Mouse (Mus musculus): Measurements from ENCODE around the gene Dst. TPM values are rescaled to one million over a fixed set of nuclear protein-coding genes. Genes with fewer than 3 reads are reported as not detected.
A peak's percentile ranks its signal among the peaks of the same experiment; 100 is the strongest.
"Not testable (repeated sequence)": the region's sequence is repeated elsewhere in the genome, so short reads cannot be mapped to it uniquely, and the experiment has no call there.

Gene Dst
- total and polyA plus RNA-seq, 3 experiments = 66.7 to 404 (median 334) TPM

DNA sequence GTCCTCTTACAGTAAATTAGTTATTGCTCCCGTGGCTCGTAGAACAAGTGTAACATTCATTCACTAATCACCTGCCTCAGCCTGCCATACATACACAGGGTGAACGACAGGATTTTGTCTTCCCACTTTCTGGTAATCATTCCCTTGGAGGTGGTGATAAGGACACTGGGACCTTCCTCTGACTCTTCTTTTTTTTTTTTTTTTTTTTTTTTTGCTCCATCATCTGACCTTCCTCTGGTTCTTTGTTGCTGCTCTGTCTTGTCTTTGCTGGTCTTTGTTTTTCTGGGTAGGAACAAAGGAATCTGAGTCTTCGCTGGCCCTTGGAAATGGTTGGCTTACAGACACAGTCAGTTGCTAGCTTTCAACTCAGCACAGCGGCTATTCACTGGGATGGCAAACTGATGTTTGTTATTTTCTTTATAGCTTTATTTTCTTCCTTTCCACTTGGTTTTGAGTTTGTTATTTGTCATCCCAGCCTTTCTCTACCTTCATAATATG lies 157.6 kb downstream of the Dst start:
- TF ChIP-seq CTCF (IDR thresholded peaks at IDR 0.05) (no peak), POLR2A (IDR thresholded peaks at IDR 0.05; ENCODE audit: insufficient read depth, low read depth, low read length) (no peak), EP300 (IDR thresholded peaks at IDR 0.05; ENCODE audit: insufficient read depth, low read depth, low read length) (no peak)
- Histone ChIP-seq H3K4me1 (ENCODE audit: control insufficient read depth, insufficient read depth, low read length) (peaks cover 10% of the 10 kb centered on the region), H3K9ac (ENCODE audit: low read depth, low read length) (no peak overlapping the region), H3K27ac (no peak overlapping the region), H3K79me2 (replicated peaks; ENCODE audit: control insufficient read depth, insufficient read depth, low read length) (peaks cover 10% of the 10 kb centered on the region), H3K27me3 (ENCODE audit: control insufficient read depth, insufficient read depth, low read length) (no peaks in the 10 kb centered on the region), H3K4me3 (no peak overlapping the region), H3K36me3 (ENCODE audit: control insufficient read depth, insufficient read depth, low read length) (peaks cover 2% of the 10 kb centered on the region; the same call in 1 of the 2 replicates)
- intact Hi-C loops (cut with DNase I) = no loop called here
- 58% methylated on average over 5 of the region's 5 CpGs for WGBS
- peak in 1 of 2 experiments; percentile 8 for DNase-seq

DNA sequence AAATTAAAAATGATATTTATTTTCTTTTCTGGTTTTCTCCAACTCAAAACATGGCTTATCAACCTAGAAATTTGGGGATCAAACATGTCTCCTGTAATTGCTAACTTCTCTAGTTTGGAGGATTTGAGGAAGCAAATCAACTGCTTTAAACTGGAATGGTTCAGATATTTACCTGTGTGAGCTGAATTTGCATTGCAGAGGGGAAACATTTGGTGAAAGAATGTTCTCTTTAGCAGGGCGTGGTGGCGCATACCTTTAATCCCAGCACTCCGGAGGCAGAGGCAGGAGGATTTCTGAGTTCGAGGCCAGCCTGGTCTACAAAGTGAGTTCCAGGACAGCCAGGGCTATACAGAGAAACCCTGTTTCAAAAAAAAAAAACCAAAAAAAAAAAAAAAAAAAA lies 158.4 kb downstream of the Dst start:
- peaks cover 13% of the 10 kb centered on the region for H3K4me1 ChIP-seq (ENCODE audit: control insufficient read depth, insufficient read depth, low read length)
- H3K79me2 ChIP-seq (replicated peaks; ENCODE audit: control insufficient read depth, insufficient read depth, low read length) = peaks cover 10% of the 10 kb centered on the region
- H3K9ac ChIP-seq (ENCODE audit: low read depth, low read length); H3K27me3 ChIP-seq (ENCODE audit: control insufficient read depth, insufficient read depth, low read length); H3K27ac ChIP-seq; H3K4me3 ChIP-seq; intact Hi-C loops (cut with DNase I); H3K36me3 ChIP-seq (ENCODE audit: control insufficient read depth, insufficient read depth, low read length): not testable (repeated sequence)
- peak in 1 of 2 experiments; percentile 13 for DNase-seq
- WGBS = 93% methylated on average over 4 of the region's 4 CpGs

DNA sequence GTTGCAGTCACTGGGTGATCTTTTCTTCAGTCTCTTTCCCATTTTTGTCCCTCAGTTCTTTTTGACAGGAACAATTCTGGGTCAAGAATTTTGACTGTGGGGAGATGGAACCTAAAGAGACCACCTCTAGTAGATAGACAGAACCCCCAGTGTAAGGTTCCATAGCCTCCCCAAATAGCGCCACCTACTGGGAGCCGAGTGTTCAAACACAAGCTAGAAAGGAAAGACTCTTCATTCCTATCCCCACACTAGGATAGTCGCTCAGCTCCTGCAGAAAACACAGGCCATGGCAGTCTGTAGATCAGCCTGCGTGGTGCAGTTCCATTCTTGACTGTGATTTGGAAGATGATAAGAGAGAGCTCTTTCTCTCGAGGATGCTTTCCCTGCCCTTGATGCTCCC lies 160.3 kb downstream of the Dst start:
- H3K36me3 ChIP-seq (ENCODE audit: control insufficient read depth, insufficient read depth, low read length) = peaks cover 5% of the 10 kb centered on the region
- peaks cover 18% of the 10 kb centered on the region for H3K4me1 ChIP-seq (ENCODE audit: control insufficient read depth, insufficient read depth, low read length)
- WGBS = 56% methylated on average over 5 of the region's 5 CpGs
- intact Hi-C loops (cut with DNase I) = no loop called here
- no peak overlapping the region for H3K27ac ChIP-seq
- no peak overlapping the region for H3K4me3 ChIP-seq
- no peaks in the 10 kb centered on the region for H3K27me3 ChIP-seq (ENCODE audit: control insufficient read depth, insufficient read depth, low read length)
- no peak overlapping the region for H3K9ac ChIP-seq (ENCODE audit: low read depth, low read length)
- TF ChIP-seq CTCF (IDR thresholded peaks at IDR 0.05) (peak; percentile 66), POLR2A (IDR thresholded peaks at IDR 0.05; ENCODE audit: insufficient read depth, low read depth, low read length) (no peak), EP300 (IDR thresholded peaks at IDR 0.05; ENCODE audit: insufficient read depth, low read depth, low read length) (no peak)
- DNase-seq = peak in 1 of 2 experiments; percentile 39
- peaks cover 11% of the 10 kb centered on the region for H3K79me2 ChIP-seq (replicated peaks; ENCODE audit: control insufficient read depth, insufficient read depth, low read length)

DNA sequence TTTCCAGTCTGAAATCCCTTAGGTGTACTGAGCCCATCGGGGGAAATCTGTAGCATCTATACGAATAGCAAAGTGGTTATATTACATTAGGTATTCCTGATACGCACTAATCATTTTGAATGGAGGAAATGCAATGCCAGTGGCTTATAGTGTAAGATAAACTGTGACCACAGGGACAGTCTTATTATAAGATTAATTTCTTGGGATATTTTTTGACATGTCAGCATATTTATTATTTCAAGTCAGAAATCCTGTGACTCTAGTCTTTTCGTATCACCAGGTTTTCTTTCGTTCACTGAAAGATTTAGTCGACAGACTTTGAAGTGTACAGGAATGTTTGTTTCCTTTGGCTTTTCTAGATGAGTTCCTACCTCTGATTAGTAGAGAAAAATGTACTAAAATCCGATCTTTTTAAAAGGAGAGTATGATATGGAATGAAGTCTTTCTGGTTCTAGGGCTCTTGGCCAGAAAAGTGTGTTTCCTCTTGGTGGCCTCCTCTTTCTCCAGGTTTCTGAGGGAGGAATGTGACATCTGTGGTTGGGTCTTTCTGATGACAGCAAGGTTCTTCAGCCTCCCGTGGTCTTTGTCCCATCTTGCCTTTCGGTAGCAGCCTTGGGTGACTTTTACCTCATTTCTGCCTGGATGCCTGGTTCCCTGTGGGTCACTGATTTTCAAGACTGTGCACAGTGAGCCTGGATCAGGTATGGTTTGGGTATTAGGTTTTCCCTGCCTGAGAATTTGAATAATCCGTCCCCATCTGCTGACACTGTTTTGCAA lies 161.7 kb downstream of the Dst start:
- TF ChIP-seq CTCF (IDR thresholded peaks at IDR 0.05) (no peak), POLR2A (IDR thresholded peaks at IDR 0.05; ENCODE audit: insufficient read depth, low read depth, low read length) (no peak), EP300 (IDR thresholded peaks at IDR 0.05; ENCODE audit: insufficient read depth, low read depth, low read length) (no peak)
- Histone ChIP-seq H3K27me3 (ENCODE audit: control insufficient read depth, insufficient read depth, low read length) (no peaks in the 10 kb centered on the region), H3K27ac (no peak overlapping the region), H3K4me3 (no peak overlapping the region), H3K79me2 (replicated peaks; ENCODE audit: control insufficient read depth, insufficient read depth, low read length) (peaks cover 12% of the 10 kb centered on the region), H3K9ac (ENCODE audit: low read depth, low read length) (no peak overlapping the region), H3K4me1 (ENCODE audit: control insufficient read depth, insufficient read depth, low read length) (peaks cover 22% of the 10 kb centered on the region), H3K36me3 (ENCODE audit: control insufficient read depth, insufficient read depth, low read length) (peaks cover 5% of the 10 kb centered on the region)
- WGBS = 79% methylated on average over 10 of the region's 10 CpGs
- intact Hi-C loops (cut with DNase I) = no loop called here
- no peak for DNase-seq

DNA sequence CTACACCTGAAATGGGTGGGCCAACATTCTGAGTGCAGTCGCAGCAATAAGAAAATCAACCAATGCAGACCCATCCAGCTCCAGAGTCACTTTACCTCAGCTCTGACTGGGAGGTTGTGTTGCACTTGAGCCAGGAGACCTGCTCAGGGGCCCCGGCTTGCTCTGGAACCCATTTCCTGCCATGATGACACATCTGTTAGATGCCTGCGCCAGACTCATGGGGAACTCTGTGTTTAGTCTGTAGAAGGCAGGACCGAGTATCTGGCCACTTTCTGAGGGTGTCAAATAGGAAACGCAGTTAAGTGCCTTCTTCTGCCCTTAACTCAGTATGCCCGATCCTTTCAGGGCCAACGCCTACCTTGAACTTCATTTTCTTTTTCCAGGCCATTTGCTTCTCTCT lies 162.4 kb downstream of the Dst start:
- Histone ChIP-seq H3K27ac (no peak overlapping the region), H3K4me3 (no peak overlapping the region), H3K4me1 (ENCODE audit: control insufficient read depth, insufficient read depth, low read length) (peaks cover 20% of the 10 kb centered on the region), H3K27me3 (ENCODE audit: control insufficient read depth, insufficient read depth, low read length) (no peaks in the 10 kb centered on the region), H3K36me3 (ENCODE audit: control insufficient read depth, insufficient read depth, low read length) (peaks cover 5% of the 10 kb centered on the region), H3K79me2 (replicated peaks; ENCODE audit: control insufficient read depth, insufficient read depth, low read length) (peaks cover 12% of the 10 kb centered on the region), H3K9ac (ENCODE audit: low read depth, low read length) (no peak overlapping the region)
- WGBS = 50% methylated on average over 7 of the region's 7 CpGs
- intact Hi-C loops (cut with DNase I) = no loop called here
- no peak for TF ChIP-seq EP300 (IDR thresholded peaks at IDR 0.05; ENCODE audit: insufficient read depth, low read depth, low read length)
- no peak for TF ChIP-seq CTCF (IDR thresholded peaks at IDR 0.05)
- no peak for TF ChIP-seq POLR2A (IDR thresholded peaks at IDR 0.05; ENCODE audit: insufficient read depth, low read depth, low read length)
- DNase-seq = peak in 1 of 2 experiments; percentile 14

DNA sequence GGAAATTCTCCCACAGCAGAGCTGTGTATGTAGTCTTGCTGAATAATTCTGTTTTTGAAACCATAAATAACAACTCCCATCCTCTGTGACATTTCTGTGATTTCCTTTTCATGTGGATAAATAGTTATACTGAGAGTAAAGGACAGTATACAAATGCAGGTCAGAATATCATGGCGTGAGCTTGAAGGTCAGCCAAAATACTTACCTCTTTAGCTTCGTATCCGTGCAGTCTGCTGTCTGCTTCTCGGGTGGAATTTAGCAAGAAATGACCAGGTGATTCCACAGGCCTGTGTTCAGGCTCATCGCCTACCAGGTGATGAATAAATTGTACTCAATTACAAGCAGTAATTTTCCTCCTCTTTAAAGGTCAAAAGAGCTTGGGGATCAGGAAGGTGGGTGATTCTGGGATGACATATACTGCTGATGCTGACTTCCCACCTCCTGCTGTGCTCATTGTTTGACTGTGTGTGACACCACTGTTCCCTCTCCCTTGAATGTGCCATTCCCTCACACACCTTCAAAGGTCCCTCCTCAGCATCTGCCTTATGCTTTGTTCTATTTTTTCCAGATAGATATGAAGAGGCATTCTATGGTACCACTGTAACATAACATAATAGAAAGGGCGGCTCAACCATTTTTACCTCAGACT lies 163.1 kb downstream of the Dst start:
- Histone ChIP-seq H3K4me1 (ENCODE audit: control insufficient read depth, insufficient read depth, low read length) (peaks cover 20% of the 10 kb centered on the region), H3K36me3 (ENCODE audit: control insufficient read depth, insufficient read depth, low read length) (peaks cover 5% of the 10 kb centered on the region), H3K27me3 (ENCODE audit: control insufficient read depth, insufficient read depth, low read length) (no peaks in the 10 kb centered on the region), H3K9ac (ENCODE audit: low read depth, low read length) (no peak overlapping the region), H3K79me2 (replicated peaks; ENCODE audit: control insufficient read depth, insufficient read depth, low read length) (peaks cover 13% of the 10 kb centered on the region), H3K27ac (no peak overlapping the region), H3K4me3 (no peak overlapping the region)
- TF ChIP-seq POLR2A (IDR thresholded peaks at IDR 0.05; ENCODE audit: insufficient read depth, low read depth, low read length) (no peak), EP300 (IDR thresholded peaks at IDR 0.05; ENCODE audit: insufficient read depth, low read depth, low read length) (no peak), CTCF (IDR thresholded peaks at IDR 0.05) (no peak)
- intact Hi-C loops (cut with DNase I) = no loop called here
- WGBS = 58% methylated on average over 6 of the region's 6 CpGs
- DNase-seq = peak in 1 of 2 experiments; percentile 6
